Mouse (Mus musculus) B cell, adult 67 days (primary cell): ENCODE data around the gene Abca12. TPM values are rescaled to one million over a fixed set of nuclear protein-coding genes. Genes with fewer than 3 reads are reported as not detected.

Source experiments
- total RNA-seq, 2 experiments: library from RNA; stranded (reverse); gene quantifications; 4 replicates each; pipeline ENCODE4 v1.2.4; 2023

The Abca12 gene
- total RNA-seq, result not detected

GRCm38 (mm10) chr1:71414810-71415209 lies at the start of gene Abca12:
Abca12 (minus strand) TSS chr1:71414910.

Other genes starting within 250 kb of the Abca12 start
- gene Atic, start 142.2 kb upstream of the Abca12 start, total RNA-seq, result 10 to 100 TPM; 56.0 to 64.2 TPM
- gene Fn1, start 238.3 kb upstream of the Abca12 start, total RNA-seq, result 1 to 10 TPM in 1 of 2 experiments, under 1 TPM in 1; 0.59 to 3.4 TPM